Mouse (Mus musculus): ENCODE results near the gene Rasgef1b. TPM values are rescaled to one million over a fixed set of nuclear protein-coding genes. Genes with fewer than 3 reads are reported as not detected.

Rasgef1b gene
- polyA plus RNA-seq, 1 experiment from 2014 or later: 33.9 TPM

GRCm38 (mm10) chr5:99479263-99480077 is 249.4 kb downstream of the Rasgef1b start:
- peak; percentile 83 for ATAC-seq
- Histone ChIP-seq H3K36me3 (ENCODE audit: insufficient read depth, low read length) (no peaks in the 10 kb centered on the region), H3K27ac (ENCODE audit: low read length) (no peak overlapping the region), H3K4me3 (ENCODE audit: low read depth, low read length) (no peak overlapping the region), H3K4me2 (replicated peaks; ENCODE audit: low read depth, low read length) (peak overlapping the region; percentile 48), H3K4me1 (ENCODE audit: insufficient read depth, low read depth, low read length) (peaks cover 10% of the 10 kb centered on the region; the same call in 1 of the 2 replicates), H3K9ac (replicated peaks; ENCODE audit: low read depth) (0 out of 2 replicates have a peak overlapping the region, but pooled peaks have one; percentile 24), H3K27me3 (replicated peaks; ENCODE audit: insufficient read depth, low read length) (no peaks in the 10 kb centered on the region), H3K9me3 (ENCODE audit: low read length) (no peaks in the 10 kb centered on the region)
- TF ChIP-seq CTCF (IDR thresholded peaks at IDR 0.05): no peak; the same call in 1 of the 2 replicates
- TF ChIP-seq EP300 (IDR thresholded peaks at IDR 0.05): no peak
- WGBS: 4% methylated on average over 20 of the region's 20 CpGs
- DNase-seq (ENCODE audit: low spot score): peak; percentile 52

GRCm38 (mm10) chr5:99478716-99479115 is 250.1 kb downstream of the Rasgef1b start:
- WGBS: 27% methylated on average over 4 of the region's 4 CpGs
- no peaks in the 10 kb centered on the region for H3K27me3 ChIP-seq (replicated peaks; ENCODE audit: insufficient read depth, low read length)
- H3K4me3 ChIP-seq (ENCODE audit: low read depth, low read length): no peak overlapping the region
- H3K36me3 ChIP-seq (ENCODE audit: insufficient read depth, low read length): no peaks in the 10 kb centered on the region
- H3K9me3 ChIP-seq (ENCODE audit: low read length): no peaks in the 10 kb centered on the region
- ATAC-seq: no peak
- H3K4me1 ChIP-seq (ENCODE audit: insufficient read depth, low read depth, low read length): peaks cover 10% of the 10 kb centered on the region; the same call in 1 of the 2 replicates
- no peak overlapping the region for H3K4me2 ChIP-seq (replicated peaks; ENCODE audit: low read depth, low read length)
- no peak overlapping the region for H3K9ac ChIP-seq (replicated peaks; ENCODE audit: low read depth)
- H3K27ac ChIP-seq (ENCODE audit: low read length): no peak overlapping the region
- TF ChIP-seq CTCF (IDR thresholded peaks at IDR 0.05) (no peak), EP300 (IDR thresholded peaks at IDR 0.05) (no peak)
- DNase-seq (ENCODE audit: low spot score): no peak

DNA sequence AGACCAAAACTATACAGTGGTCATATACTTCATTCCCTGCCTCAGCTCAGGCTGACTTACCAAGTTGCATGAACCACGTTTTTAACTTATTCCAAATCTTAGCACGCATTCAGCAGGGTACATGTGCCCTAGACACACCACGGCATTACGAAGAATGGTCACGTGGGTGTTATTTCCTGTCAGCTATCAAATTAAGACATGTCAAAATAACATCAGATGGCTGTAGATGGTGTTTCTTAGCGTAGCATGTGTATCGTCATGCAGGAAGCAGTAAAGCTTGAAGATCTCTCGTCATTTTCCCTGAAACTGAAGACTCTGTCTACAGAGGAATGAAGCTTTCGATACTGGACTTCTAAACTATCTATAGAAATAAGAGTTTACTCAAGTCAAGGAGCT is 251.4 kb downstream of the Rasgef1b start:
- Histone ChIP-seq H3K27me3 (replicated peaks; ENCODE audit: insufficient read depth, low read length) (no peaks in the 10 kb centered on the region), H3K9ac (replicated peaks; ENCODE audit: low read depth) (no peak overlapping the region), H3K9me3 (ENCODE audit: low read length) (no peaks in the 10 kb centered on the region), H3K27ac (ENCODE audit: low read length) (no peak overlapping the region), H3K4me3 (ENCODE audit: low read depth, low read length) (no peak overlapping the region), H3K36me3 (ENCODE audit: insufficient read depth, low read length) (no peaks in the 10 kb centered on the region), H3K4me1 (ENCODE audit: insufficient read depth, low read depth, low read length) (peaks cover 10% of the 10 kb centered on the region; the same call in 1 of the 2 replicates), H3K4me2 (replicated peaks; ENCODE audit: low read depth, low read length) (no peak overlapping the region)
- ATAC-seq: no peak
- DNase-seq (ENCODE audit: low spot score): no peak
- WGBS: 86% methylated on average over 9 of the region's 9 CpGs
- no peak for TF ChIP-seq EP300 (IDR thresholded peaks at IDR 0.05)
- no peak for TF ChIP-seq CTCF (IDR thresholded peaks at IDR 0.05)

- H3K36me3 ChIP-seq (ENCODE audit: insufficient read depth, low read length): no peaks in the 10 kb centered on the region
- no peak overlapping the region for H3K4me2 ChIP-seq (replicated peaks; ENCODE audit: low read depth, low read length)
- no peak for DNase-seq (ENCODE audit: low spot score)
- no peaks in the 10 kb centered on the region for H3K27me3 ChIP-seq (replicated peaks; ENCODE audit: insufficient read depth, low read length)
- H3K9ac ChIP-seq (replicated peaks; ENCODE audit: low read depth): no peak overlapping the region
- no peaks in the 10 kb centered on the region for H3K9me3 ChIP-seq (ENCODE audit: low read length)
- H3K27ac ChIP-seq (ENCODE audit: low read length): no peak overlapping the region
- H3K4me1 ChIP-seq (ENCODE audit: insufficient read depth, low read depth, low read length): peaks cover 10% of the 10 kb centered on the region; the same call in 1 of the 2 replicates
- TF ChIP-seq EP300 (IDR thresholded peaks at IDR 0.05) (no peak), CTCF (IDR thresholded peaks at IDR 0.05) (no peak)
- no peak overlapping the region for H3K4me3 ChIP-seq (ENCODE audit: low read depth, low read length)
- 70% methylated on average over 6 of the region's 6 CpGs for WGBS
- no peak for ATAC-seq
These were observed 252.0 kb downstream of the Rasgef1b start for GRCm38 (mm10) chr5:99476640-99477419.

GRCm38 (mm10) chr5:99472607-99473335 is 256.1 kb downstream of the Rasgef1b start:
- no peak overlapping the region for H3K4me3 ChIP-seq (ENCODE audit: low read depth, low read length)
- DNase-seq (ENCODE audit: low spot score) (no peak), ATAC-seq (no peak)
- no peak overlapping the region for H3K9ac ChIP-seq (replicated peaks; ENCODE audit: low read depth)
- no peak for TF ChIP-seq CTCF (IDR thresholded peaks at IDR 0.05)
- no peak overlapping the region for H3K27ac ChIP-seq (ENCODE audit: low read length)
- H3K27me3 ChIP-seq (replicated peaks; ENCODE audit: insufficient read depth, low read length): no peaks in the 10 kb centered on the region
- peaks cover 3% of the 10 kb centered on the region; the same call in 1 of the 2 replicates for H3K4me1 ChIP-seq (ENCODE audit: insufficient read depth, low read depth, low read length)
- H3K9me3 ChIP-seq (ENCODE audit: low read length): no peaks in the 10 kb centered on the region
- H3K4me2 ChIP-seq (replicated peaks; ENCODE audit: low read depth, low read length): no peak overlapping the region
- WGBS: 79% methylated on average over 5 of the region's 5 CpGs
- no peaks in the 10 kb centered on the region for H3K36me3 ChIP-seq (ENCODE audit: insufficient read depth, low read length)

- DNase-seq (ENCODE audit: low spot score) (no peak), ATAC-seq (no peak)
- Histone ChIP-seq H3K9ac (replicated peaks; ENCODE audit: low read depth) (no peak overlapping the region), H3K27me3 (replicated peaks; ENCODE audit: insufficient read depth, low read length) (no peaks in the 10 kb centered on the region), H3K4me2 (replicated peaks; ENCODE audit: low read depth, low read length) (no peak overlapping the region), H3K9me3 (ENCODE audit: low read length) (no peaks in the 10 kb centered on the region), H3K4me1 (ENCODE audit: insufficient read depth, low read depth, low read length) (peaks cover 3% of the 10 kb centered on the region; the same call in 1 of the 2 replicates), H3K27ac (ENCODE audit: low read length) (no peak overlapping the region), H3K36me3 (ENCODE audit: insufficient read depth, low read length) (no peaks in the 10 kb centered on the region), H3K4me3 (ENCODE audit: low read depth, low read length) (no peak overlapping the region)
- no peak for TF ChIP-seq CTCF (IDR thresholded peaks at IDR 0.05)
- no peak for TF ChIP-seq EP300 (IDR thresholded peaks at IDR 0.05)
- 72% methylated on average over 4 of the region's 4 CpGs for WGBS
These were observed 257.1 kb downstream of the Rasgef1b start for GRCm38 (mm10) chr5:99471790-99472189.

Measured in lung, postnatal 0 days (tissue).